In genomic region chr10:127266112-127267091, GRCm38 (mm10) we compare ENCODE assay signal across 8 mouse cellular contexts. TPM values are rescaled to one million over a fixed set of nuclear protein-coding genes. Genes with fewer than 3 reads are reported as not detected.
DNase-seq lines count a peak whose midpoint lies in the region; ATAC-seq lines count a peak whose summit lies in the region.

Gene Dctn2, plus strand, starts transcription at chr10:127266368.

- peaks cover 31% of the 10 kb centered on the region for H3K27me3 ChIP-seq in heart, embryonic 14.5 days (ENCODE audit: control insufficient read depth, insufficient read depth, low read length)
- peaks cover 34% of the 10 kb centered on the region for H3K27me3 ChIP-seq in liver, embryonic 13.5 days
- peaks cover 14% of the 10 kb centered on the region for H3K27me3 ChIP-seq in stomach, embryonic 16.5 days (ENCODE audit: control insufficient read depth, insufficient read depth, low read length)

- no peaks in the 10 kb centered on the region for H3K9me3 ChIP-seq in heart, embryonic 14.5 days (ENCODE audit: control insufficient read depth, low read length)
- H3K9me3 ChIP-seq in liver, embryonic 13.5 days (replicated peaks), result no peaks in the 10 kb centered on the region
- H3K9me3 ChIP-seq in stomach, embryonic 16.5 days (replicated peaks; ENCODE audit: control insufficient read depth, low read length), result no peaks in the 10 kb centered on the region

- peak within 1 kb of the TSS; percentile 70 for H3K4me2 ChIP-seq in heart, embryonic 14.5 days (ENCODE audit: low read length)
- H3K4me2 ChIP-seq in liver, embryonic 13.5 days, result peak within 1 kb of the TSS; percentile 85
- H3K4me2 ChIP-seq in stomach, embryonic 16.5 days (ENCODE audit: low read depth, low read length), result peak within 1 kb of the TSS; percentile 95

- H3K36me3 ChIP-seq in heart, embryonic 14.5 days (ENCODE audit: control insufficient read depth, insufficient read depth, low read length), result peaks cover 37% of the 10 kb centered on the region
- peaks cover 27% of the 10 kb centered on the region for H3K36me3 ChIP-seq in liver, embryonic 13.5 days
- no peaks in the 10 kb centered on the region for H3K36me3 ChIP-seq in stomach, embryonic 16.5 days (ENCODE audit: control insufficient read depth, insufficient read depth, low read length)

- H3K4me3 ChIP-seq in brown adipose tissue, adult 24 weeks (ENCODE audit: insufficient read depth, low read depth, low read length), result peak within 1 kb of the TSS; percentile 86
- peak within 1 kb of the TSS; percentile 95 to 98 for H3K4me3 ChIP-seq in heart, embryonic 14.5 days (ENCODE audit: control insufficient read depth in 1 of 2, insufficient read depth in 1 of 2, low read depth in 1 of 2, low read length in 2 of 2)
- peak within 1 kb of the TSS; percentile 98 for H3K4me3 ChIP-seq in liver, embryonic 13.5 days (replicated peaks)
- H3K4me3 ChIP-seq in stomach, embryonic 16.5 days (replicated peaks; ENCODE audit: low read length), result peak within 1 kb of the TSS; percentile 91

- DNase-seq in CD4-positive helper T cell, adult 2 months (ENCODE audit: low read depth, low spot score), result peak; percentile 95
- peak; percentile 92 for DNase-seq in fibroblast of lung, adult 2 months (ENCODE audit: low read depth)
- DNase-seq in kidney, postnatal 14 days, result peak; percentile 97
- DNase-seq in liver, embryonic 13.5 days, result peak; percentile 97
- peak; percentile 91 for DNase-seq in neural tube, embryonic 10.5 days (ENCODE audit: extremely low spot score, low spot score)

- peak; percentile 98 for ATAC-seq in heart, embryonic 14.5 days (ENCODE audit: insufficient number of reproducible peaks, insufficient read depth, low FRiP score, low read depth)
- ATAC-seq in liver, embryonic 13.5 days (ENCODE audit: low read depth), result peak; percentile 97
- peak; percentile 99 for ATAC-seq in stomach, embryonic 16.5 days (ENCODE audit: insufficient read depth, low FRiP score)

- peak within 1 kb of the TSS; percentile 83 for H3K27ac ChIP-seq in brown adipose tissue, adult 24 weeks (replicated peaks; ENCODE audit: low read depth, low read length)
- peak within 1 kb of the TSS; percentile 76 to 85 for H3K27ac ChIP-seq in heart, embryonic 14.5 days (replicated peaks in 1 of 2; ENCODE audit: control insufficient read depth in 1 of 2, insufficient read depth in 1 of 2, low read depth in 2 of 2, low read length in 2 of 2)
- peak within 1 kb of the TSS; percentile 96 for H3K27ac ChIP-seq in liver, embryonic 13.5 days
- H3K27ac ChIP-seq in stomach, embryonic 16.5 days (ENCODE audit: low read length), result peak within 1 kb of the TSS; percentile 82

- H3K4me1 ChIP-seq in brown adipose tissue, adult 24 weeks (ENCODE audit: control insufficient read depth, insufficient read depth, insufficient read length, low read length), result peaks cover 7% of the 10 kb centered on the region
- peaks cover 16 to 28% of the 10 kb centered on the region in 2 experiments for H3K4me1 ChIP-seq in heart, embryonic 14.5 days (ENCODE audit: control insufficient read depth in 2 of 2, insufficient read depth in 2 of 2, low read length in 2 of 2)
- H3K4me1 ChIP-seq in liver, embryonic 13.5 days (replicated peaks), result peaks cover 52% of the 10 kb centered on the region
- peaks cover 11% of the 10 kb centered on the region for H3K4me1 ChIP-seq in stomach, embryonic 16.5 days (ENCODE audit: control insufficient read depth, insufficient read depth, low read length)

- 1% methylated on average over 68 of the region's 70 CpGs for whole genome bisulfite sequencing in heart, embryonic 14.5 days
- WGBS in liver, embryonic 13.5 days (ENCODE audit: insufficient replicate concordance), result under 1% methylated on average over 70 of the region's 70 CpGs
- WGBS in stomach, embryonic 16.5 days, result under 1% methylated on average over 70 of the region's 70 CpGs

- H3K9ac ChIP-seq in heart, embryonic 14.5 days (ENCODE audit: low read length), result peak within 1 kb of the TSS; percentile 100
- peak within 1 kb of the TSS; percentile 100 for H3K9ac ChIP-seq in liver, embryonic 13.5 days
- peak within 1 kb of the TSS; percentile 100 for H3K9ac ChIP-seq in stomach, embryonic 16.5 days (ENCODE audit: low read length)

RNA-seq across cellular contexts. Expression of gene Dctn2, which starts in this region (rescaled TPM):
- 100 and 102 TPM in 2 replicates for polyA plus RNA-seq in brown adipose tissue, adult 24 weeks (2012; ENCODE audit: insufficient read depth, insufficient read length, missing spikeins)
- polyA plus RNA-seq in heart, embryonic 14.5 days (2014; fragmentation: Nextera tagmentation; extraction: Ambion mirVana), result 126 and 137 TPM in 2 replicates
- polyA plus RNA-seq in liver, embryonic 13.5 days (2015; fragmentation: Nextera tagmentation; extraction: Ambion mirVana), result 80.0 and 80.1 TPM in 2 replicates
- polyA plus RNA-seq in stomach, embryonic 16.5 days (2015; fragmentation: Nextera tagmentation; extraction: Ambion mirVana), result 171 and 173 TPM in 2 replicates

Comparison
In these comparisons a context has a peak if more than half of its experiments do, and no peak if none do; other contexts are left out.
1. Peak in every context shown above with its lines: DNase-seq, ATAC-seq, H3K4me3 ChIP-seq and H3K27ac ChIP-seq.